Mouse (Mus musculus) liver, embryonic 14.5 days (tissue): ENCODE data around the gene Dock2.

Source experiments
- CTCF ChIP-seq: IDR thresholded peaks from 2 replicates; pipeline ENCODE4 v1.5.1; 2016; ENCODE audit warnings: antibody characterized with exemption, low read depth, control low read depth
- EP300 ChIP-seq: IDR thresholded peaks from 2 replicates; pipeline ENCODE4 v1.6.1; 2016; ENCODE audit warnings: antibody characterized with exemption, low read depth

DNA sequence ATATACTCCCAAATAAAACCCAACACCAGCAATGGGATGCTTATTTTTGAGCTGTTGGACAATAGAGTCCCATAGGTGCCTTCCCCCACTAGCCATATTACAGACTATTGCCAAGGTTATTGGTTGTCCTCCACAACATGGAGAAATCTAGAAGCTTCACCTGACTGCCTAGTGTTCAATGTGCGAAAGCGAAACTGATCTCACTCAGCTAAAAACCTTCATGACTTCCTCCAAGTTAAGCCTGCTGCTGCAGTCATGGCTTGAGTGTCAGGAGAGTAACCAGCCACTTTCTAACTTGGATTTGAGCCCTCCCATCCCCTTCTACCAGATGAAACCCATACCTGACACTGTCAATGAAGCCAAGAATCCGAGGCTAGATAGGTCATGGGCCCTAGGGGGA lies 44.1 kb upstream of the Dock2 start:
- TF ChIP-seq CTCF (no peak), EP300 (no peak)
